Mouse (Mus musculus): ENCODE measurements around the gene Zfp541. TPM values are rescaled to one million over a fixed set of nuclear protein-coding genes. Genes with fewer than 3 reads are reported as not detected.

Zfp541 gene
- polyA plus RNA-seq, 1 experiment from 2014 or later: 0.03 TPM

- H3K9ac ChIP-seq: peak within 1 kb of the TSS; percentile 93
- H3K4me1 ChIP-seq (replicated peaks): peaks cover 23% of the 10 kb centered on the region
- H3K27me3 ChIP-seq (replicated peaks): no peaks in the 10 kb centered on the region
- peak within 1 kb of the TSS; percentile 81 for H3K4me3 ChIP-seq (replicated peaks)
- H3K9me3 ChIP-seq: no peaks in the 10 kb centered on the region
- peak within 1 kb of the TSS; percentile 95 for H3K27ac ChIP-seq
- peak; percentile 75 for ATAC-seq
- no peaks in the 10 kb centered on the region for H3K36me3 ChIP-seq
- peak within 1 kb of the TSS; percentile 87 for H3K4me2 ChIP-seq (replicated peaks)
- WGBS: under 1% methylated on average over 59 of the region's 69 CpGs
Measured at GRCm38 (mm10) chr7:16047338-16048146, 14.1 kb upstream of the Zfp541 start, which contains the start of gene Bicra. TSS of gene Bicra (minus strand) at chr7:16047921.

- WGBS: under 1% methylated on average over 20 of the region's 20 CpGs
- peak overlapping the region; percentile 95 for H3K27ac ChIP-seq
- no peaks in the 10 kb centered on the region for H3K9me3 ChIP-seq
- peak overlapping the region; percentile 87 for H3K4me2 ChIP-seq (replicated peaks)
- no peaks in the 10 kb centered on the region for H3K36me3 ChIP-seq
- peak overlapping the region; percentile 81 for H3K4me3 ChIP-seq (replicated peaks)
- peak; percentile 89 for ATAC-seq
- H3K4me1 ChIP-seq (replicated peaks): peaks cover 23% of the 10 kb centered on the region
- no peaks in the 10 kb centered on the region for H3K27me3 ChIP-seq (replicated peaks)
- H3K9ac ChIP-seq: peak overlapping the region; percentile 93
Measured at GRCm38 (mm10) chr7:16048164-16048564, 13.4 kb upstream of the Zfp541 start.

- Histone ChIP-seq H3K9ac (peak overlapping the region; percentile 82), H3K4me1 (replicated peaks) (peaks cover 23% of the 10 kb centered on the region), H3K27me3 (replicated peaks) (no peaks in the 10 kb centered on the region), H3K4me2 (replicated peaks) (peak overlapping the region; percentile 87), H3K27ac (peak overlapping the region; percentile 85), H3K9me3 (no peaks in the 10 kb centered on the region), H3K36me3 (no peaks in the 10 kb centered on the region), H3K4me3 (replicated peaks) (peak overlapping the region; percentile 81)
- ATAC-seq: no peak; the same call in 1 of the 2 replicates
- 6% methylated on average over 36 of the region's 36 CpGs for WGBS
Measured at GRCm38 (mm10) chr7:16048675-16049575, 12.7 kb upstream of the Zfp541 start.

GRCm38 (mm10) chr7:16049576-16049915 lies 12.1 kb upstream of the Zfp541 start:
- H3K36me3 ChIP-seq: no peaks in the 10 kb centered on the region
- no peak overlapping the region for H3K27ac ChIP-seq
- 73% methylated on average over 7 of the region's 7 CpGs for WGBS
- no peaks in the 10 kb centered on the region for H3K27me3 ChIP-seq (replicated peaks)
- no peak for ATAC-seq
- peaks cover 20% of the 10 kb centered on the region for H3K4me1 ChIP-seq (replicated peaks)
- peak overlapping the region; percentile 81 for H3K4me3 ChIP-seq (replicated peaks)
- no peaks in the 10 kb centered on the region for H3K9me3 ChIP-seq
- H3K4me2 ChIP-seq (replicated peaks): peak overlapping the region; percentile 87
- H3K9ac ChIP-seq: no peak overlapping the region; the same call in 1 of the 2 replicates

DNA sequence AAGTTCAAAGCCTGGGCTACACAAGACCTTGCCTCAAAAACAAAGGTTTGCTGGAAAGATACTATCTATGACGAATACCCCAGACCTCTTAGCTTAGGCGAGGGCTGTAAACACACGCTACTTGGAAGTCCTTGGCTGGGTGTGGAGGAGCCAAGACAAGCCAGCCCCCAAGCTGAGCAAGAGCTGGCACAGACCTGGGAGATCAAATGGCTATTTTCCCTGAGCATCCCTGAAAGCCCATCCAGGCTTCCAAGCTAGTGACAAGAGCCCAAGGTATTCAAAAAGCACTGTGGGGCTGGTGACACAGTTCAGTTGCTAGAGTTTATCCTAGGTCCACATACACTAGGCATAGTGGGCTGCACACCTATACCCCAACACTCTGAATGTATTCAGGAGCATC lies 11.0 kb upstream of the Zfp541 start:
- 84% methylated on average over 3 of the region's 3 CpGs for WGBS
- ATAC-seq: no peak
- Histone ChIP-seq H3K27ac (no peak overlapping the region), H3K9me3 (no peaks in the 10 kb centered on the region), H3K36me3 (no peaks in the 10 kb centered on the region), H3K4me1 (replicated peaks) (peaks cover 12% of the 10 kb centered on the region), H3K4me3 (replicated peaks) (no peak overlapping the region), H3K9ac (no peak overlapping the region), H3K27me3 (replicated peaks) (no peaks in the 10 kb centered on the region), H3K4me2 (replicated peaks) (no peak overlapping the region)

- peak overlapping the region; percentile 82 for H3K4me2 ChIP-seq (replicated peaks)
- peak overlapping the region; percentile 47 for H3K4me3 ChIP-seq (replicated peaks)
- 3% methylated on average over 19 of the region's 19 CpGs for WGBS
- no peaks in the 10 kb centered on the region for H3K27me3 ChIP-seq (replicated peaks)
- H3K9me3 ChIP-seq: no peaks in the 10 kb centered on the region
- H3K9ac ChIP-seq: peak overlapping the region; percentile 59
- peak; percentile 27 for ATAC-seq
- no peaks in the 10 kb centered on the region for H3K36me3 ChIP-seq
- H3K27ac ChIP-seq: peak overlapping the region; percentile 79
- peaks cover 7% of the 10 kb centered on the region for H3K4me1 ChIP-seq (replicated peaks)
Measured at GRCm38 (mm10) chr7:16051883-16052595, 9.6 kb upstream of the Zfp541 start.

GRCm38 (mm10) chr7:16052684-16053083 lies 8.9 kb upstream of the Zfp541 start:
- Histone ChIP-seq H3K9ac (peak overlapping the region; percentile 59), H3K27ac (peak overlapping the region; percentile 79), H3K9me3 (no peaks in the 10 kb centered on the region), H3K4me3 (replicated peaks) (peak overlapping the region; percentile 47), H3K27me3 (replicated peaks) (no peaks in the 10 kb centered on the region), H3K4me2 (replicated peaks) (peak overlapping the region; percentile 82), H3K36me3 (no peaks in the 10 kb centered on the region), H3K4me1 (replicated peaks) (peaks cover 7% of the 10 kb centered on the region)
- under 1% methylated on average over 24 of the region's 24 CpGs for WGBS
- peak; percentile 83 for ATAC-seq

DNA sequence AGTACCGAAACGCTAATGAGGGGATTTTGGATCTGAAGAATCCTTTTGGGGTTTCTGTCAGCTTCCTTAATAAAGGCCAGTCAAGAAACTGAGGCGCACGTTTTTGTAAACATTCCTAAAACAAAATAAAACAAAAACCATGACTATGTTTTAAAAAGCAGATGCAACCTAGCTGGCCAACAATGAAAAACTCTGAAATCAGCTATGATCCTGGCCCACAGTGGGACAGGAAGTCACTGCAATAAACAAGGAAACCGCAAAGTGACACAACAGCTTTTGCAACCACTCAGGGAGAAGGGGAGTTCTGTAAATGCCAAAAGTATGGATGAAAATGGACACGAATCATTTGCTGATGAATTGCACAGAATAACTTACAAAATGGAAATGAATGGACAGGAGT lies 8.5 kb upstream of the Zfp541 start:
- H3K4me2 ChIP-seq (replicated peaks): peak overlapping the region; percentile 82
- H3K9ac ChIP-seq: no peak overlapping the region
- H3K4me1 ChIP-seq (replicated peaks): peaks cover 7% of the 10 kb centered on the region
- no peaks in the 10 kb centered on the region for H3K36me3 ChIP-seq
- H3K27ac ChIP-seq: peak overlapping the region; percentile 23; the same call in 1 of the 2 replicates
- ATAC-seq: no peak
- no peaks in the 10 kb centered on the region for H3K27me3 ChIP-seq (replicated peaks)
- H3K9me3 ChIP-seq: no peaks in the 10 kb centered on the region
- peak overlapping the region; percentile 47 for H3K4me3 ChIP-seq (replicated peaks)
- 11% methylated on average over 6 of the region's 6 CpGs for WGBS

- Histone ChIP-seq H3K36me3 (no peaks in the 10 kb centered on the region), H3K9ac (no peak overlapping the region), H3K27me3 (replicated peaks) (no peaks in the 10 kb centered on the region), H3K4me3 (replicated peaks) (no peak overlapping the region), H3K27ac (no peak overlapping the region), H3K4me1 (replicated peaks) (peaks cover 7% of the 10 kb centered on the region), H3K9me3 (no peaks in the 10 kb centered on the region), H3K4me2 (replicated peaks) (no peak overlapping the region)
- 68% methylated on average over 4 of the region's 4 CpGs for WGBS
- no peak for ATAC-seq
Measured at GRCm38 (mm10) chr7:16054966-16055365, 6.6 kb upstream of the Zfp541 start.

DNA sequence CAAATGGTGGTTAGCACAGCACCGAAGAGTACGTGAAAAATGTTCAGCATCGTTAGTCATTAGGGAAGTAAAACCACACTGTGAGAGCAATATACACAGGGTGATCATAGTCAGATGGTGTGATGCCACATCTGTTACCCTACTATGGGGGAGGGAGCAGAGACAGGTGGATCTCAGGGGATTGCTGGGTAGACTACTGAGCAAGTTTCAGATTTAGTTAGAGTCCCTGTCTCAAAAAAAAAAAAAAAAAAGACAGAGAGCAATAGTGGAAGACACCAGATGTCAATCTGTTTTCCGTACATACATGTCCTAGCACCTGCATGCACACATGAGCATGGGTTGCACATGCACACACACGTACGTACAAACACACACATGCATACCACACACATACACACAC lies 5.9 kb upstream of the Zfp541 start:
- H3K36me3 ChIP-seq: no peaks in the 10 kb centered on the region
- 87% methylated on average over 6 of the region's 6 CpGs for WGBS
- no peak overlapping the region for H3K9ac ChIP-seq
- ATAC-seq: no peak
- no peak overlapping the region for H3K4me3 ChIP-seq (replicated peaks)
- H3K27ac ChIP-seq: no peak overlapping the region
- peaks cover 7% of the 10 kb centered on the region for H3K4me1 ChIP-seq (replicated peaks)
- no peak overlapping the region for H3K4me2 ChIP-seq (replicated peaks)
- H3K9me3 ChIP-seq: no peaks in the 10 kb centered on the region
- no peaks in the 10 kb centered on the region for H3K27me3 ChIP-seq (replicated peaks)

- WGBS: 18% methylated on average over 5 of the region's 5 CpGs
Measured at GRCm38 (mm10) chr7:16056459-16057135, 5.0 kb upstream of the Zfp541 start.

More at GRCm38 (mm10) chr7:16056459-16057135, 5.0 kb upstream of the Zfp541 start:
- Histone ChIP-seq H3K36me3 (no peaks in the 10 kb centered on the region), H3K27ac (no peak overlapping the region), H3K4me3 (replicated peaks) (no peak overlapping the region), H3K9me3 (no peaks in the 10 kb centered on the region), H3K4me1 (replicated peaks) (peaks cover 9% of the 10 kb centered on the region), H3K9ac (no peak overlapping the region), H3K4me2 (replicated peaks) (no peak overlapping the region), H3K27me3 (replicated peaks) (peaks cover 8% of the 10 kb centered on the region)
- ATAC-seq: no peak
